Mouse (Mus musculus): ENCODE measurements around the gene Sds.

DNA sequence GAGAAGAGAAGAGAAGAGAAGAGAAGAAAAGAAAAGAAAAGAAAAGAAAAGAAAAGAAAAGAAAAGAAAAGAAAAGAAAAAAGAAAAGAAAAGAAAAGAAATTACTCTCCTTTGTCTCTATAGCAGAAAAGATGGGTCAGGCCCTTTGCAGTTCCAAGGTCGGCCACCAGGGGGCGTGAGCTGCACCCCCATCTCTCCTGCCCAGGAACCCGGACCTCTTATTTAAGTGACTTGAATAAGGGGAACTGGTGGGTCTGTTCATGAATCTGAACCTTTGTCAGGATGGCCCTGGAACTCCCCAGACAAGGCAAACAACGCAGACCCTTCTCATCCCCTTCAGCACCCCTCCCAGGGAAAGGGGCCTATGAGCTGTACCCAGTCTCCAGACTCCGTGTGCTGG is 11.3 kb upstream of the Sds start:
- TF ChIP-seq CTCF (IDR thresholded peaks at IDR 0.05; ENCODE audit: low read depth, low read length) (peak; percentile 92), GATA1 (IDR thresholded peaks at IDR 0.05; ENCODE audit: borderline replicate concordance, low read length) (no peak), POLR2AphosphoS5 (IDR thresholded peaks at IDR 0.05; ENCODE audit: insufficient replicate concordance, low read depth, low read length) (no peak), TAL1 (conservative IDR thresholded peaks at IDR 0.05; ENCODE audit: low read depth, low read length) (no peak)
